Mouse (Mus musculus) hematopoietic multipotent progenitor cell, adult 10-12 weeks (in vitro differentiated cells): ENCODE data around the gene Gm1993. TPM values are rescaled to one million over a fixed set of nuclear protein-coding genes. Genes with fewer than 3 reads are reported as not detected.

ENCODE experiments used
- polyA plus RNA-seq: library from polyadenylated mRNA; stranded (reverse); fragments of >175 nt; gene quantifications from 2 replicates; pipeline ENCODE4 v1.2.3, GENCODE M21; 2012; ENCODE audit warnings: low replicate concordance

Gm1993 gene
- polyA plus RNA-seq, result not detected in 2 replicates

DNA sequence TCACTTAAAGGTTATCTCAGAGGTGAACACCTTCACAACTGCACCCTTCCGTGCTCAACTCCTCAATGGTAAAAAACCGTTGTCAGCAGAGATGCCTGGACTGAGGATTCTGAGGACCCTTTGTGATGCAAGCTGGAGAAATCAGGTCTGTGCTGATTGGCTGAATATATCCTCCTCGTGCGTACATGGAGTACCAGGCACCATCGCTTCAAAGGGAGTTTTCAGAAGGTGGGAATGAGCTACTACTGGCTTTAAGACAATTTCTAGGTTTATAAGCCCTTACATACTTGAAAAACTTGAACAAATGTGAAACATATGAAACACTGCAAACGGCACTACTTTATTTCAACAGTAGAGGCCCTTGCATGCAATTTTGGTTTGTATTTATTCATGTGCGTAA is at the start of gene Gm1993:
TSS of gene Gm1993 (minus strand) at position 101 of the 400 bp plus-strand sequence.

